Mouse (Mus musculus) right cerebral cortex, adult 2 months (tissue): ENCODE measurements at regions not wholly inside any gene's neighbourhood (a gene's known extent, or its start where the extent isn't known, plus 50 kb on each side); places are given as distances from the start of the nearest gene placed in this dataset.

Source experiments
- DNase-seq, 2 experiments: peaks; one replicate each; pipeline ENCODE4 v3.0.0; 2021 to 2022; ENCODE audit warnings: low spot score in 2 of 2

DNA sequence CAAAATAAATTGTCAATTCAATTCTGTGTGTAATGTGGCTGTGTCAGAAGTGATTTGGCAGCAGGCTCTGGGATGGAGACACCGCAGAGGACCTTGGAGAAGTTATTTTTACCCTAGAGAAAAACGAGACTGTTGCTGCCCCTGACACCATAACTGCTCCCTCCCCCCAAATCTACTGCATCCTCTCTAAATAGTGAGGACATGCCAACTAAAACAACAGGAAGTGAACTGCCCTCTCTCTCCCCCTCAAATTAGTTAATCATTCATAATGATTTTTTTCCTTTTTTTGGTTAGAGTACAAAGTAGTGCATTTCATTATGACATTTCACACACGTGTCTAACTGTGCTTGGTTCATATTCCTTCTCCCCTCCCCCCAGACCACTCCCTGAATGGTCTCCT is 55.6 kb upstream of the Pias1 start:
- no peak for DNase-seq

DNA sequence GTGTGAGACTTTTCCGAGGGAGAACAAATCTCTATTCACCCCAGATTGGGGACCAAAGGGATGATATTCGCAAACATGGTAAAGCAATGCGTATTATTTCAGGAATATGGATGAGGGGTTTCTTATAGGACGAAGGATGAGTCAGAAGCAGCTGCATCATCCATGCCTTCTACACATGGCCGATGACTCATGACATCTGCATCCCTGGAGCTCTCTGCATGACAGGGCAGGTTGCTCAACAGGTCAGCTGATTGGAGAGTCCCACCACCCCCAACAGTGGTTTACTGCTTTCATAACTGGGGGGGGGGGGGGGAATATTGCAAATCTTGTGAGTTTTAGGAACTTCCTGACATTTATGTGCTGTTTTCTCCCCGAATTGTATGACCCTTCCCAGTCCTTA is 50.3 kb upstream of the Pias1 start:
- peak in 1 of 2 experiments; percentile 17 for DNase-seq
